Mouse (Mus musculus) liver, embryonic 16.5 days (tissue): ENCODE data around the gene Tmprss9. TPM values are rescaled to one million over a fixed set of nuclear protein-coding genes. Genes with fewer than 3 reads are reported as not detected.

Experiments used
- ATAC-seq: fragments of 200-750 bp; cut with Nextera tagmentation; 2 replicates; pipeline ENCODE4 v1.8.0; 2017; ENCODE audit warnings: low read depth, mild to moderate bottlenecking, moderate number of reproducible peaks, moderate library complexity
- H3K27ac ChIP-seq: fragments of 300-500 bp; sonication (generic); 2 replicates; pipeline ENCODE4 v1.5.1; 2014; ENCODE audit warnings: mild to moderate bottlenecking, low read length
- H3K27me3 ChIP-seq: fragments of 300-500 bp; sonication (generic); 2 replicates; pipeline ENCODE4 v1.6.1; 2014; ENCODE audit warnings: low read depth, low read length, mixed read lengths; ENCODE audit not compliant: control insufficient read depth, insufficient read depth
- H3K36me3 ChIP-seq: fragments of 300-500 bp; sonication (generic); 2 replicates; pipeline ENCODE4 v1.6.1; 2014; ENCODE audit warnings: mild to moderate bottlenecking; ENCODE audit not compliant: control insufficient read depth, insufficient read depth
- H3K4me1 ChIP-seq: fragments of 300-500 bp; sonication (generic); 2 replicates; pipeline ENCODE4 v1.6.1; 2014; ENCODE audit warnings: low read depth, low read length, mixed read lengths; ENCODE audit not compliant: control insufficient read depth
- H3K4me2 ChIP-seq: fragments of 300-500 bp; sonication (generic); 2 replicates; pipeline ENCODE4 v1.6.1; 2014; ENCODE audit warnings: low read depth, low read length, mixed read lengths
- H3K4me3 ChIP-seq: fragments of 300-500 bp; sonication (generic); 2 replicates; pipeline ENCODE4 v1.5.1; 2014; ENCODE audit warnings: low read depth, mild to moderate bottlenecking, low read length
- H3K9ac ChIP-seq: fragments of 300-500 bp; sonication (generic); 2 replicates; pipeline ENCODE4 v1.6.1; 2014; ENCODE audit warnings: low read depth, low read length
- H3K9me3 ChIP-seq: fragments of 300-500 bp; sonication (generic); replicated peaks from 2 replicates; pipeline ENCODE4 v1.6.1; 2016; ENCODE audit warnings: low read length; ENCODE audit not compliant: control insufficient read depth
- WGBS: fragments of 180-500 bp; shearing (Covaris S2); extraction: QIAGEN DNeasy Blood & Tissue Kit; methylation state at CpG from one replicate; pipeline ENCODE4 v1.1.7; 2014; ENCODE audit not compliant: insufficient replicate concordance; 5-methylcytosine and 5-hydroxymethylcytosine counted together
- polyA plus RNA-seq: library from polyadenylated mRNA; unstranded; fragments of >200 nt; fragmentation: Nextera tagmentation; extraction: Ambion mirVana; gene quantifications from 2 replicates; pipeline ENCODE4 v1.2.1, GENCODE M21; 2015

The Tmprss9 gene
- polyA plus RNA-seq, 1 experiment from 2014 or later = 0.04 TPM

DNA sequence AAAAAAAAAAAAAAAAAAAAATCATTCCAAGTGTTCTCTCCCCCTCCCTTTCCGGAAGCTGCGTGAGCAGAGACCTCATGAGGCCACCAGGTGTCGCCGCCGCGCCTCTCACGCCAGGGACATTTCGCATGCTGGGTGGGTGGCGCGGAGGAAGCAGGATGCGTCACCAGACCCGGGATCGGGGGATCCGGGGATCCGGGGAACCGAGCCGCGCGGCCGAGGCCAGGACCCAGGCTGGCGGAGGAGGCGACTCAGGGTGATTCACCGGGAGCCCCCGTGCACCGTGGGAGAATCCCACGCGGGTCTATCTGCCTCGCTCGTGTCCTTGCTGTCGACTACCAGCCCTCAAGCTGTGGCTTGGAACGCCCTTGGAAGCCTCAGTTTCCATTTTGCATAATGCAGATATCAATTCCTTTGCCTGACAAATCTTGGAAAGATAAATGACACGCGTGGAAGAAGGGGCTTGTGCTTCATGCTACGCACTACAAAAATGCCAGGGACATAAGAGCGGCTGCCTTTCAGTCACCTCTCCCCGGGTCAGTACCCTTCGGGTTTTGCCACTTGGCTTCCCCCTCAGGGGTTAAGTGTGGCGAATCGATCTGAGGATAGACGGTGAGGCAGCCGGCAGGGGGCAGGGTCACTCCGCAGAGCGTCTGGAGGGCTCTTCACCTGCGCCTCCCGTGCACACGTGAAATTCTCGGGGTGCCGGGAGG, 57.1 kb downstream of the Tmprss9 start:
- H3K36me3 ChIP-seq = no peaks in the 10 kb centered on the region
- ATAC-seq = peak; percentile 25
- H3K4me1 ChIP-seq = peaks cover 43% of the 10 kb centered on the region
- H3K4me2 ChIP-seq = peak overlapping the region; percentile 92
- H3K4me3 ChIP-seq = peak overlapping the region; percentile 62
- under 1% methylated on average over 48 of the region's 48 CpGs for WGBS
- H3K9me3 ChIP-seq = no peaks in the 10 kb centered on the region
- H3K27me3 ChIP-seq = peaks cover 51% of the 10 kb centered on the region
- no peak overlapping the region for H3K27ac ChIP-seq
- H3K9ac ChIP-seq = peak overlapping the region; percentile 54

DNA sequence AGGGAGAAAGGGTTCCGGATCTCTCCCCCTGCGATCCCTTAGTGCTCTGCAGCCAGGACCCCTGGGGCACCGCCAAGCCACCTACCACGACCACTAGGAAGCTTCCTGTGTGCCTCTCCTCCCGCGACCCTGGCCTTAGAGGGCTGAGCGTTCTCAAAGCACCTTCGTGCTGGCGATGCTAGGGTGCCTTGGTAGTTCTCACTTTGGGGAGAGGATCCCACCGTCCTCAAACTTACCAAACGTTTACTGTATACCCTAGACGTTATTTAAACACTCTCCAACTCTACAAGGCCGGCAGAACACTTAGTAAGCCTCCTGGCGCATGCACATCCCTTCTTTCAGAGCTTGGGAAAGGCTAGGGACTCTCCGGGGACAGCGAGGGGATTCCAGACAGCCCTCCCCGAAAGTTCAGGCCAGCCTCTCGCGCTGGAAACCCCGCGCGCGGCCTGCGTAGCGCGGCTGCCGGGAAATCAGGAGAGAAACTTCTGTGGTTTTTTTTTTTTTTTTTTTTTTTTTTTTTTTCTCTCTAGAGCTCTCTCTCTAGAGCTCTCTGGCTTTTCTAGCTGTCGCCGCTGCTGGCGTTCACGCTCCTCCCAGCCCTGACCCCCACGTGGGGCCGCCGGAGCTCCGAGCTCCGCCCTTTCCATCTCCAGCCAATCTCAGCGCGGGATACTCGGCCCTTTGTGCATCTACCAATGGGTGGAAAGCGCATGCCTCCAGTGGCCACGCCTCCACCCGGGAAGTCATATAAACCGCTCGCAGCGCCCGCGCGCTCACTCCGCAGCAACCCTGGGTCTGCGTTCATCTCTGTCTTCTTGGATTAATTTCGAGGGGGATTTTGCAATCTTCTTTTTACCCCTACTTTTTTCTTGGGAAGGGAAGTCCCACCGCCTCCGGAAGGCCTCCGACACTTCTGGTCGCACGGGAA, 57.9 kb downstream of the Tmprss9 start, which contains the start of gene Gadd45b:
Gene Gadd45b (plus strand): TSS at position 775 of the 928 bp plus-strand sequence.
- Histone ChIP-seq H3K9me3 (no peaks in the 10 kb centered on the region), H3K4me3 (peak within 1 kb of the TSS; percentile 62), H3K36me3 (no peaks in the 10 kb centered on the region), H3K27me3 (peaks cover 58% of the 10 kb centered on the region), H3K4me1 (peaks cover 43% of the 10 kb centered on the region), H3K4me2 (peak within 1 kb of the TSS; percentile 92), H3K27ac (peak within 1 kb of the TSS; percentile 68), H3K9ac (peak within 1 kb of the TSS; percentile 54)
- ATAC-seq = peak; percentile 89
- under 1% methylated on average over 56 of the region's 56 CpGs for WGBS

- ATAC-seq = no peak
- no peak overlapping the region for H3K27ac ChIP-seq
- peaks cover 61% of the 10 kb centered on the region for H3K27me3 ChIP-seq
- H3K36me3 ChIP-seq = no peaks in the 10 kb centered on the region
- peak overlapping the region; percentile 42 for H3K9ac ChIP-seq
- H3K4me3 ChIP-seq = peak overlapping the region; percentile 60
- peak overlapping the region; percentile 92 for H3K4me2 ChIP-seq
- H3K9me3 ChIP-seq = no peaks in the 10 kb centered on the region
- H3K4me1 ChIP-seq = peaks cover 43% of the 10 kb centered on the region
- WGBS = under 1% methylated on average over 45 of the region's 45 CpGs
Measured at GRCm38 (mm10) chr10:80930361-80931152, 58.9 kb downstream of the Tmprss9 start.

DNA sequence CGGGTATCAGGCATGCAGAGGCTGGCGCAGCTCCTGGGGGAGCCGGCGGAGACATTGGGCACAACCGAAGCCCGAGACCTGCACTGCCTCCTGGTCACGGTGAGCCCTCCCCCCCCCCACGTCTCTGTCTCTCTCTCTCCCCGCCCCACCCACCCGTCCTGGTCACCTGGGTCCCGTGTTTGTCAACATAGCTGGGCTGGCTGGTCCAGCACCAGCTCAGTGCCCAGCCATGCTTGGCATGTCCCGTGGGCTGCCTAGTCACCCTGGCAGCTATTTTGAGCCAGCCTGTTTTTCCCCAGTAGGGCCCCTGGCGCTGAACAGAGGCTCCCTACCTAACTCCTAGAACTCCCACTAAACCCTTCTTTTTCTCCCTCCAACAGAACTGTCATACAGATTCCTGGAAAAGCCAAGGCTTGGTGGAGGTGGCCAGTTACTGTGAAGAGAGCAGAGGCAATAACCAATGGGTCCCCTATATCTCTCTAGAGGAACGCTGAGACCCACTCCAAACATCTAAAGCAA, 59.6 kb downstream of the Tmprss9 start:
- Histone ChIP-seq H3K27me3 (peaks cover 67% of the 10 kb centered on the region), H3K27ac (no peak overlapping the region), H3K4me3 (peak overlapping the region; percentile 60), H3K4me1 (peaks cover 43% of the 10 kb centered on the region), H3K36me3 (no peaks in the 10 kb centered on the region), H3K4me2 (peak overlapping the region; percentile 92), H3K9ac (no peak overlapping the region; the same call in 1 of the 2 replicates), H3K9me3 (no peaks in the 10 kb centered on the region)
- WGBS = 15% methylated on average over 14 of the region's 14 CpGs
- ATAC-seq = no peak

DNA sequence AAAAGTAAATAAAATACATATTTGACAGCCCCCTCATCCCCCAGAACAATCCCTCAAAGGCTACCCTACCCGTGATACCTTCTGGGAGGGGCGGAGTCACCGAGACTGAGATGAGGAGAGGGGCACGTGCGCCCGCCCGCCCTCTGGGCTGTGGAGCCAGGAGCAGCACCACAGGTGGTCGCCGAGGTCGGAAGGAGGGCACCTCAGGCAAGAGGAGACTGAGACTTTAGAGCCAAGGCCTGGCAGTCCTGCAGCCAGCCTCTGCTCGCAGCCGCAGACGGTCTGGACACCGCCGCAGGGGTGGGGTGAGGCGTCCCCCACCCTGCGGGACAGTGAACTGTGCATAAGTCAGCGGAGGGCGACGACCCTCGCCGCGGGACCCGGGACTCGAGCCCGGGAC, 60.0 kb downstream of the Tmprss9 start:
- H3K9ac ChIP-seq = no peak overlapping the region; the same call in 1 of the 2 replicates
- H3K36me3 ChIP-seq = no peaks in the 10 kb centered on the region
- H3K27me3 ChIP-seq = peaks cover 72% of the 10 kb centered on the region
- WGBS = 4% methylated on average over 26 of the region's 26 CpGs
- no peaks in the 10 kb centered on the region for H3K9me3 ChIP-seq
- peak overlapping the region; percentile 92 for H3K4me2 ChIP-seq
- no peak for ATAC-seq
- H3K4me1 ChIP-seq = peaks cover 47% of the 10 kb centered on the region
- no peak overlapping the region for H3K27ac ChIP-seq
- H3K4me3 ChIP-seq = peak overlapping the region; percentile 42; the same call in 1 of the 2 replicates

- H3K9me3 ChIP-seq = no peaks in the 10 kb centered on the region
- H3K27ac ChIP-seq = no peak overlapping the region
- under 1% methylated on average over 20 of the region's 20 CpGs for WGBS
- no peak overlapping the region; the same call in 1 of the 2 replicates for H3K9ac ChIP-seq
- peaks cover 51% of the 10 kb centered on the region for H3K4me1 ChIP-seq
- ATAC-seq = no peak
- no peaks in the 10 kb centered on the region for H3K36me3 ChIP-seq
- peak overlapping the region; percentile 92 for H3K4me2 ChIP-seq
- H3K4me3 ChIP-seq = peak overlapping the region; percentile 42
- peaks cover 77% of the 10 kb centered on the region for H3K27me3 ChIP-seq
Measured at GRCm38 (mm10) chr10:80932206-80932605, 60.6 kb downstream of the Tmprss9 start.

DNA sequence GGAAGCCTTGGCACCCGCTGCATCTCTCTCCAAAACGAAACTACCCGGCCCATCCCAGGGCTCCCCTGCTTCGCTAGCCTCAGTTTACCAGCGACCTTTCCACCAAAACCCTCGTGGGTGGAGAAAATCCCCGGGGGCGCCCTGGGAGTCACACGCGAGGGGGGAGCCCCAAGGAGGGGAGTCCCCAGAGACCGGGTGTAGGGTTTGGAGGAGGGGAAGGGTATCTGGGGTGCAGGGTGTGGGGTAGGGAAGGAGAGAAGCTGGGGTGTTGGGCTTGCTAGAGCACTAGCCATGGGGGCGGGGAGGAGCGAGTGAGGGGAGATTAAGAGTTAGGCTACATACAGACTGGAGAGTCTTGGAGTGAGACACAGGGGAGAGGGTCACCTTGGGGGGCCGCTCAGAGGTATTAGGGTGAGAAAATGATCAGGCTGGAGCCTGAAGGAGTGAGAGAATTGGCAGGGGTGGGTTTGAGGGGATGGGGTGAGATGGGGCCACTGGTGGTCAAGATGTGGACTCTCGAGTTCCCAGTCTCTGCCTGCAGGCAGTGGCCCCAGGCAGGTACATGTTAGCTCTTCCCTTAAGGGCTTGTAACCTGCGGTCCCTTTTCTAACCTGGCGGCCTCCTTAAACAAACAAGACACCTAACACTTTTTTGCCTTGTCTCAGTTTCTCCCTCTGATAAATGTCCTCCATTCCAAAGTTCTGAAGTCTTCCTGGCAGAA, 61.2 kb downstream of the Tmprss9 start:
- Histone ChIP-seq H3K27ac (no peak overlapping the region), H3K4me1 (peaks cover 53% of the 10 kb centered on the region), H3K4me2 (peak overlapping the region; percentile 92), H3K36me3 (no peaks in the 10 kb centered on the region), H3K4me3 (peak overlapping the region; percentile 42), H3K9ac (no peak overlapping the region), H3K27me3 (peaks cover 83% of the 10 kb centered on the region), H3K9me3 (no peaks in the 10 kb centered on the region)
- 2% methylated on average over 17 of the region's 17 CpGs for WGBS
- ATAC-seq = no peak
